9 mouse cellular contexts compared by ENCODE assay signal in genomic region chr11:118443201-118443970, GRCm38 (mm10). TPM values are rescaled to one million over a fixed set of nuclear protein-coding genes. Genes with fewer than 3 reads are reported as not detected.
DNase-seq lines count a peak whose midpoint lies in the region; ATAC-seq lines count a peak whose summit lies in the region.
"Had no signal": no experiment of that assay in that cellular context is flagged by ENCODE, and none has a peak within 500 bp of the region (broad histone marks: within the 10 kb centered on the region; RNA-seq: fewer than 3 reads in every experiment).

No protein-coding gene starts in this region.

- H3K4me1 ChIP-seq in forebrain, embryonic 11.5 days (replicated peaks; ENCODE audit: control insufficient read depth, insufficient read depth, low read length) = peaks cover 11% of the 10 kb centered on the region
- peaks cover 11% of the 10 kb centered on the region for H3K4me1 ChIP-seq in forebrain, embryonic 16.5 days (replicated peaks; ENCODE audit: control insufficient read depth, insufficient read depth, low read length)
- H3K4me1 ChIP-seq in heart, embryonic 13.5 days = peaks cover 22% of the 10 kb centered on the region

- H3K36me3 ChIP-seq in forebrain, embryonic 11.5 days (ENCODE audit: control insufficient read depth, insufficient read depth, low read length) = no peaks in the 10 kb centered on the region
- no peaks in the 10 kb centered on the region for H3K36me3 ChIP-seq in forebrain, embryonic 16.5 days (ENCODE audit: control insufficient read depth, insufficient read depth)
- peaks cover 4% of the 10 kb centered on the region; the same call in 1 of the 2 replicates for H3K36me3 ChIP-seq in heart, embryonic 13.5 days
- H3K36me3 ChIP-seq: limb, embryonic 12.5 days had no signal

- DNase-seq in forebrain, embryonic 11.5 days (ENCODE audit: low spot score) = peak; percentile 87
- peak; percentile 53 for DNase-seq in CD4-positive helper T cell, adult 2 months (ENCODE audit: low read depth, low spot score)
- DNase-seq in cerebellum, adult 9-10 months = peak; percentile 59
- DNase-seq in kidney, postnatal 36 days = peak; percentile 67 to 91
- peak; percentile 49 for DNase-seq in testis, postnatal 14 days (ENCODE audit: low spot score)

- no peak overlapping the region for H3K27ac ChIP-seq in forebrain, embryonic 11.5 days (ENCODE audit: low read depth, low read length)
- H3K27ac ChIP-seq in forebrain, embryonic 16.5 days (ENCODE audit: low read length) = no peak overlapping the region
- H3K27ac ChIP-seq in heart, embryonic 13.5 days (replicated peaks) = no peak overlapping the region
- H3K27ac ChIP-seq: limb, embryonic 12.5 days had no signal

- H3K9ac ChIP-seq in forebrain, embryonic 11.5 days (ENCODE audit: low read length) = no peak overlapping the region
- no peak overlapping the region for H3K9ac ChIP-seq in forebrain, embryonic 16.5 days (replicated peaks; ENCODE audit: low read depth, low read length)
- no peak overlapping the region for H3K9ac ChIP-seq in heart, embryonic 13.5 days
- H3K9ac ChIP-seq: limb, embryonic 12.5 days had no signal

- H3K27me3 ChIP-seq in forebrain, embryonic 11.5 days (ENCODE audit: control insufficient read depth, insufficient read depth, low read length) = no peaks in the 10 kb centered on the region; the same call in 1 of the 2 replicates
- no peaks in the 10 kb centered on the region for H3K27me3 ChIP-seq in forebrain, embryonic 16.5 days (replicated peaks; ENCODE audit: control insufficient read depth, insufficient read depth, low read length)
- peaks cover 29% of the 10 kb centered on the region for H3K27me3 ChIP-seq in heart, embryonic 13.5 days (replicated peaks)

- H3K4me3 ChIP-seq in forebrain, embryonic 11.5 days (ENCODE audit: low read depth, low read length) = no peak overlapping the region
- H3K4me3 ChIP-seq in forebrain, embryonic 16.5 days (replicated peaks; ENCODE audit: low read length) = no peak overlapping the region
- H3K4me3 ChIP-seq in heart, embryonic 13.5 days = no peak overlapping the region
- H3K4me3 ChIP-seq: limb, embryonic 12.5 days had no signal

- no peak for ATAC-seq in forebrain, embryonic 11.5 days (replicated peaks; ENCODE audit: low FRiP score)
- ATAC-seq in forebrain, embryonic 16.5 days = no peak
- ATAC-seq in heart, embryonic 13.5 days (ENCODE audit: extremely low read depth, insufficient number of reproducible peaks, low FRiP score, low TSS enrichment) = 0 out of 2 replicates have a peak, but pooled peaks have one; percentile 40
- peak; percentile 68 for ATAC-seq in megakaryocyte progenitor cell, adult 5-6 weeks (replicated peaks; ENCODE audit: poor library complexity)

- no peak overlapping the region for H3K4me2 ChIP-seq in forebrain, embryonic 11.5 days (ENCODE audit: low read depth, low read length, severe bottlenecking)
- H3K4me2 ChIP-seq in forebrain, embryonic 16.5 days (ENCODE audit: low read length) = no peak overlapping the region
- H3K4me2 ChIP-seq in heart, embryonic 13.5 days = 0 out of 2 replicates have a peak overlapping the region, but pooled peaks have one; percentile 16
- H3K4me2 ChIP-seq: limb, embryonic 12.5 days had no signal

- 29% methylated on average over 11 of the region's 11 CpGs for WGBS in forebrain, embryonic 11.5 days
- 35% methylated on average over 11 of the region's 11 CpGs for WGBS in forebrain, embryonic 16.5 days
- 29% methylated on average over 11 of the region's 11 CpGs for WGBS in heart, embryonic 13.5 days

- no peaks in the 10 kb centered on the region for H3K9me3 ChIP-seq in forebrain, embryonic 11.5 days (ENCODE audit: control insufficient read depth, low read length)
- no peaks in the 10 kb centered on the region for H3K9me3 ChIP-seq in forebrain, embryonic 16.5 days (ENCODE audit: control insufficient read depth, low read length)
- no peaks in the 10 kb centered on the region for H3K9me3 ChIP-seq in heart, embryonic 13.5 days
- H3K9me3 ChIP-seq: limb, embryonic 12.5 days had no signal

RNA-seq across cellular contexts. Expression of gene C1qtnf1, which starts 15.4 kb away (rescaled TPM):
- 2.0 and 2.3 TPM in 2 replicates for polyA plus RNA-seq in forebrain, embryonic 11.5 days (2014; fragmentation: Nextera tagmentation; extraction: Ambion mirVana)
- polyA plus RNA-seq in forebrain, embryonic 16.5 days (2015; fragmentation: Nextera tagmentation; extraction: Ambion mirVana) = 3.2 and 3.3 TPM in 2 replicates
- polyA plus RNA-seq in heart, embryonic 13.5 days (2015; fragmentation: Nextera tagmentation; extraction: Ambion mirVana) = 5.5 and 7.1 TPM in 2 replicates
- total RNA-seq in megakaryocyte progenitor cell, adult 5-6 weeks (2015) = not detected in 2 replicates
- not detected in 2 replicates for total RNA-seq in megakaryocyte progenitor cell, adult 5-6 weeks (2017)

RNA-seq across cellular contexts. Expression of gene Cant1, which starts 24.5 kb away (rescaled TPM):
- 25.4 and 30.8 TPM in 2 replicates for polyA plus RNA-seq in forebrain, embryonic 11.5 days (2014; fragmentation: Nextera tagmentation; extraction: Ambion mirVana)
- 26.0 and 27.3 TPM in 2 replicates for polyA plus RNA-seq in forebrain, embryonic 16.5 days (2015; fragmentation: Nextera tagmentation; extraction: Ambion mirVana)
- polyA plus RNA-seq in heart, embryonic 13.5 days (2015; fragmentation: Nextera tagmentation; extraction: Ambion mirVana) = 18.9 and 19.1 TPM in 2 replicates
- 17.6 and 19.2 TPM in 2 replicates for total RNA-seq in megakaryocyte progenitor cell, adult 5-6 weeks (2015)
- 18.7 and 20.0 TPM in 2 replicates for total RNA-seq in megakaryocyte progenitor cell, adult 5-6 weeks (2017)

RNA-seq across cellular contexts. Expression of gene Engase, which starts 33.2 kb away (rescaled TPM):
- polyA plus RNA-seq in forebrain, embryonic 11.5 days (2014; fragmentation: Nextera tagmentation; extraction: Ambion mirVana) = 9.0 and 10.6 TPM in 2 replicates
- 6.7 and 7.1 TPM in 2 replicates for polyA plus RNA-seq in forebrain, embryonic 16.5 days (2015; fragmentation: Nextera tagmentation; extraction: Ambion mirVana)
- polyA plus RNA-seq in heart, embryonic 13.5 days (2015; fragmentation: Nextera tagmentation; extraction: Ambion mirVana) = 4.4 and 5.0 TPM in 2 replicates
- total RNA-seq in megakaryocyte progenitor cell, adult 5-6 weeks (2015) = 0.89 and 1.2 TPM in 2 replicates
- total RNA-seq in megakaryocyte progenitor cell, adult 5-6 weeks (2017) = 3.2 and 4.6 TPM in 2 replicates

RNA-seq across cellular contexts. Expression of gene Lgals3bp, which starts 41.5 kb away (rescaled TPM):
- polyA plus RNA-seq in forebrain, embryonic 11.5 days (2014; fragmentation: Nextera tagmentation; extraction: Ambion mirVana) = 0.71 and 1.1 TPM in 2 replicates
- 2.7 and 2.8 TPM in 2 replicates for polyA plus RNA-seq in forebrain, embryonic 16.5 days (2015; fragmentation: Nextera tagmentation; extraction: Ambion mirVana)
- 7.3 and 8.8 TPM in 2 replicates for polyA plus RNA-seq in heart, embryonic 13.5 days (2015; fragmentation: Nextera tagmentation; extraction: Ambion mirVana)
- total RNA-seq in megakaryocyte progenitor cell, adult 5-6 weeks (2015) = 92.3 and 118 TPM in 2 replicates
- total RNA-seq in megakaryocyte progenitor cell, adult 5-6 weeks (2017) = 51.7 and 56.3 TPM in 2 replicates

Comparison
In these comparisons a context has a peak if more than half of its experiments do, and no peak if none do; other contexts are left out.
1. ATAC-seq: peak in heart, embryonic 13.5 days (single experiment) and megakaryocyte progenitor cell, adult 5-6 weeks (single experiment); none in forebrain, embryonic 11.5 days (single experiment) and forebrain, embryonic 16.5 days (single experiment).
2. Peak in every context shown above with its lines, with median percentiles within 50 percentile points of each other: DNase-seq.